Mouse (Mus musculus) intestine, embryonic 14.5 days (tissue): ENCODE data around the gene 2610318N02Rik. TPM values are rescaled to one million over a fixed set of nuclear protein-coding genes. Genes with fewer than 3 reads are reported as not detected.

Experiments used
- ATAC-seq: fragments of 200-750 bp; cut with Nextera tagmentation; replicated peaks from 2 replicates; pipeline ENCODE4 v1.8.0; 2017; ENCODE audit warnings: low read depth, moderate number of reproducible peaks, moderate TSS enrichment, moderate library complexity; ENCODE audit not compliant: low FRiP score, low TSS enrichment
- DNase-seq: peaks from one replicate; pipeline ENCODE4 v3.0.0-alpha.2; 2018; ENCODE audit warnings: low spot score
- H3K27ac ChIP-seq: fragments of 300-500 bp; sonication (generic); 2 replicates; pipeline ENCODE4 v1.5.1; 2014; ENCODE audit warnings: low read depth, mild to moderate bottlenecking, control low read depth
- H3K27me3 ChIP-seq: fragments of 300-500 bp; sonication (generic); replicated peaks from 2 replicates; pipeline ENCODE4 v1.6.1; 2014; ENCODE audit warnings: low read length, control low read depth; ENCODE audit not compliant: control insufficient read depth, insufficient read depth
- H3K36me3 ChIP-seq: fragments of 300-500 bp; sonication (generic); 2 replicates; pipeline ENCODE4 v1.6.1; 2014; ENCODE audit warnings: low read length, control low read depth; ENCODE audit not compliant: control insufficient read depth, insufficient read depth
- H3K4me1 ChIP-seq: fragments of 300-500 bp; sonication (generic); replicated peaks from 2 replicates; pipeline ENCODE4 v1.6.1; 2014; ENCODE audit warnings: low read length, control low read depth, mixed read lengths; ENCODE audit not compliant: control insufficient read depth, insufficient read depth
- H3K4me2 ChIP-seq: fragments of 300-500 bp; sonication (generic); 2 replicates; pipeline ENCODE4 v1.6.1; 2014; ENCODE audit warnings: low read length
- H3K4me3 ChIP-seq: fragments of 300-500 bp; sonication (generic); 2 replicates; pipeline ENCODE4 v1.5.1; 2014; ENCODE audit warnings: low read depth, low read length, control low read depth, mixed read lengths
- H3K9ac ChIP-seq: fragments of 300-500 bp; sonication (generic); 2 replicates; pipeline ENCODE4 v1.6.1; 2014; ENCODE audit warnings: mild to moderate bottlenecking, low read length
- H3K9me3 ChIP-seq: fragments of 300-500 bp; sonication (generic); 2 replicates; pipeline ENCODE4 v1.6.1; 2016; ENCODE audit warnings: low read length, control low read depth; ENCODE audit not compliant: control insufficient read depth
- WGBS: fragments of 180-500 bp; shearing (Covaris S2); extraction: QIAGEN DNeasy Blood & Tissue Kit; methylation state at CpG from one replicate; pipeline ENCODE4 v1.1.7; 2014; 5-methylcytosine and 5-hydroxymethylcytosine counted together
- polyA plus RNA-seq: library from polyadenylated mRNA; unstranded; fragments of >200 nt; fragmentation: Nextera tagmentation; extraction: Ambion mirVana; gene quantifications from 2 replicates; pipeline ENCODE4 v1.2.1, GENCODE M21; 2014

2610318N02Rik gene
- polyA plus RNA-seq, 1 experiment from 2014 or later: 38.5 TPM

DNA sequence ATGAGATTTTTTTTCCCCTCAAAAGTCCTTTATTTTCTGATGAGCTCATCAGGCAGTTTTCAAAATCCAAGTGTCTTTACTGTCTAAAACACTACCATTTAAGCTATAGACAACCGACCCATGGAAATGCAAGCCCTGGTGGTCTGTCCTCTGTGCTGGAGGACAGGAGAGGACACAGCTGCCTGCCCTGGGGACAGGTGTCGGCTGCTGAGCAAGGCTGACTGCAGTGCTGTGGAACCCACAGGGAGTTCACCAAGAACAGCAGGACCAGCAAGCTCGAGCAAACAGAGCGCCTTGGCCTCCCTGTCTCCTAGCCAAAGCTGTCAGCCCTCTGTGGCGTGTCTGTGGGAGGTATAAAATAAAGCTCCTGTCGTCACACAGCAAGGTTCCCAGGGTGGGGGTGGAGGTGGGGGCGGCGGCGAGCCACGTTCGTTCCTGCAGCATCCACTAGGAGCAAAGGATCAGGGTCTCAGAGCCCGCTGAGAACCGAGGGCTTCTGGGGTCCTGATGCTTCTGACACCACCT lies 38.2 kb downstream of the 2610318N02Rik start:
- Histone ChIP-seq H3K4me2 (no peak overlapping the region), H3K27me3 (no peaks in the 10 kb centered on the region), H3K27ac (no peak overlapping the region), H3K4me3 (no peak overlapping the region), H3K9me3 (no peaks in the 10 kb centered on the region), H3K9ac (no peak overlapping the region), H3K4me1 (no peaks in the 10 kb centered on the region), H3K36me3 (peaks cover 96% of the 10 kb centered on the region)
- no peak for ATAC-seq
- DNase-seq: no peak
- WGBS: 77% methylated on average over 13 of the region's 13 CpGs

GRCm38 (mm10) chr16:17086241-17086640 lies 38.7 kb downstream of the 2610318N02Rik start:
- H3K9me3 ChIP-seq: no peaks in the 10 kb centered on the region
- H3K9ac ChIP-seq: no peak overlapping the region
- H3K36me3 ChIP-seq: peaks cover 91% of the 10 kb centered on the region
- H3K4me2 ChIP-seq: no peak overlapping the region
- no peaks in the 10 kb centered on the region for H3K27me3 ChIP-seq
- ATAC-seq: no peak
- H3K4me1 ChIP-seq: no peaks in the 10 kb centered on the region
- H3K4me3 ChIP-seq: no peak overlapping the region
- no peak for DNase-seq
- 53% methylated on average over 3 of the region's 3 CpGs for WGBS
- no peak overlapping the region for H3K27ac ChIP-seq

DNA sequence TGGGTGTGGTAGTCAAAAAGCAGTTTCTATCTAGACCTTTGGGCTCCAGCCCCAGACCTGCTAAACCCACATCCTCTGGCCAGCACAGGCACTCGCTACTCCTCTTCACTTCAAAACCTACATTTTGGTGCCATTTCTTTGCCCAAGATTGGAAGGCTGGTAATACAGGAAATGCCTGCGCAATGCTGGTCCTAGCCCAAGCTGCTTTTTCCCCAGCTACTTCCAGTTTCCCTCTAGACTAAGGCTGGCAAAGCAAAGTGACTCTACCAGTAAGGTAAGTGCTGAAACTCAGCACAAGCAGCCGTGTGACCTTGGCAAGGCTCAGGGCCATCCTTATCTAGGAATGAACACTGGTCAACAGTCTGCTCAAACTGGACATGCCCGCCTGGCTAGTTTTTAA lies 39.3 kb downstream of the 2610318N02Rik start:
- ATAC-seq: no peak
- Histone ChIP-seq H3K9me3 (no peaks in the 10 kb centered on the region), H3K4me3 (no peak overlapping the region), H3K4me1 (no peaks in the 10 kb centered on the region), H3K36me3 (peaks cover 88% of the 10 kb centered on the region), H3K27me3 (no peaks in the 10 kb centered on the region), H3K27ac (no peak overlapping the region), H3K9ac (no peak overlapping the region), H3K4me2 (no peak overlapping the region)
- no peak for DNase-seq
- WGBS: 84% methylated on average over 4 of the region's 4 CpGs

- Histone ChIP-seq H3K4me1 (no peaks in the 10 kb centered on the region), H3K4me2 (no peak overlapping the region), H3K9ac (no peak overlapping the region), H3K27ac (no peak overlapping the region), H3K27me3 (no peaks in the 10 kb centered on the region), H3K4me3 (no peak overlapping the region), H3K36me3 (peaks cover 62% of the 10 kb centered on the region), H3K9me3 (no peaks in the 10 kb centered on the region)
- WGBS: 80% methylated on average over 6 of the region's 6 CpGs
- DNase-seq: no peak
- ATAC-seq: no peak
These were observed 42.7 kb downstream of the 2610318N02Rik start for GRCm38 (mm10) chr16:17082121-17082792.

GRCm38 (mm10) chr16:17078101-17078500 lies 46.9 kb downstream of the 2610318N02Rik start:
- 89% methylated on average over 7 of the region's 7 CpGs for WGBS
- no peaks in the 10 kb centered on the region for H3K27me3 ChIP-seq
- DNase-seq (no peak), ATAC-seq (no peak)
- no peak overlapping the region for H3K4me3 ChIP-seq
- H3K36me3 ChIP-seq: peaks cover 29% of the 10 kb centered on the region
- H3K9me3 ChIP-seq: peaks cover 2% of the 10 kb centered on the region; the same call in 1 of the 2 replicates
- H3K27ac ChIP-seq: no peak overlapping the region
- no peaks in the 10 kb centered on the region for H3K4me1 ChIP-seq
- H3K9ac ChIP-seq: no peak overlapping the region
- H3K4me2 ChIP-seq: no peak overlapping the region

- no peak overlapping the region for H3K9ac ChIP-seq
- H3K4me2 ChIP-seq: no peak overlapping the region
- DNase-seq (no peak), ATAC-seq (no peak)
- no peaks in the 10 kb centered on the region for H3K27me3 ChIP-seq
- H3K27ac ChIP-seq: no peak overlapping the region
- H3K4me3 ChIP-seq: no peak overlapping the region
- no peaks in the 10 kb centered on the region for H3K4me1 ChIP-seq
- H3K9me3 ChIP-seq: peaks cover 2% of the 10 kb centered on the region; the same call in 1 of the 2 replicates
- peaks cover 19% of the 10 kb centered on the region for H3K36me3 ChIP-seq
These were observed 48.1 kb downstream of the 2610318N02Rik start for GRCm38 (mm10) chr16:17076869-17077268.

DNA sequence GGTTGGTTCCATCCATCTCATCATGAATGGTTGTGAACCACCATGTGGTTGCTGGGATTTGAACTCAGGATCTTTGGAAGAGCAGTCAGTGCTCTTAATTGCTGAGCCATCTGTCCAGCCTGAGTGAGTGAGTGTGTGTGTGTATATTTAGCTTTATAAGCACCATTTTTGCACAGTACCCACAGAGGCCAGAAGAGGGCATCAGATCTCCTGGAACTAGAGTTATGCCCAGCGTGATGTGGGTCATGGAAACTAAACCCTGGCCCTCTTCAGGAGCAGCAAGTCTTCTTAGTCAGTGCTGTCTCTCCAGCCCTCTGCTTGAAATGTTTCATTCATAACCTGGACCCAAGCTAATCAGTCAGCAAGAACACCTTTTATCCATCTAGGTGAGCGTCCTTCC lies 48.7 kb downstream of the 2610318N02Rik start:
- Histone ChIP-seq H3K9ac (no peak overlapping the region), H3K27ac (no peak overlapping the region), H3K4me1 (no peaks in the 10 kb centered on the region), H3K4me2 (no peak overlapping the region), H3K9me3 (peaks cover 2% of the 10 kb centered on the region; the same call in 1 of the 2 replicates), H3K27me3 (no peaks in the 10 kb centered on the region), H3K4me3 (no peak overlapping the region), H3K36me3 (peaks cover 19% of the 10 kb centered on the region)
- 92% methylated on average over 2 of the region's 2 CpGs for WGBS
- ATAC-seq: no peak
- DNase-seq: no peak

- H3K4me2 ChIP-seq: no peak overlapping the region
- H3K9me3 ChIP-seq: peaks cover 2% of the 10 kb centered on the region; the same call in 1 of the 2 replicates
- no peaks in the 10 kb centered on the region for H3K27me3 ChIP-seq
- DNase-seq (no peak), ATAC-seq (no peak)
- peaks cover 14% of the 10 kb centered on the region for H3K36me3 ChIP-seq
- H3K4me1 ChIP-seq: 0 out of 2 replicates have a peak, but pooled peaks cover 8% of the 10 kb centered on the region
- no peak overlapping the region for H3K4me3 ChIP-seq
- no peak overlapping the region for H3K9ac ChIP-seq
- H3K27ac ChIP-seq: no peak overlapping the region
- 92% methylated on average over 7 of the region's 7 CpGs for WGBS
These were observed 52.0 kb downstream of the 2610318N02Rik start for GRCm38 (mm10) chr16:17073000-17073399.

DNA sequence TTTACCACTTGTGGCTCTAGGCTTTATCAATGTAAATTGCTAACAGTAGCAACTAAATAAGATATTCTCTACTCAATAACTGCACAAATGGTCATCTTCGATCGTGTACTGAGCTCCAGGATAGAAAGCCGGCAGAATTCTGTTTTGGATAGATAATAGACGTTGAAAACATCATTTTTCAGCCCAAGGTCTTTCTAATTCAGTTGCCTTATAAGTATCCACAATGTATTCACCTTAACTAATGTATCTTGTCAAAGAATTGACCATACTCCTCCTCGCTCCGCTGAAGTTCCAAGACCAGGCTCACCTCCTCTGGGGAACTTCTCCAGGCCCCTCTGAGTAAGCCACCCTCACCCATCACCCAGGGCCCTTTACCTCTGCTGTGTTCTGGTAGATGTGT lies 54.3 kb downstream of the 2610318N02Rik start:
- Histone ChIP-seq H3K4me1 (0 out of 2 replicates have a peak, but pooled peaks cover 8% of the 10 kb centered on the region), H3K4me2 (peak overlapping the region; percentile 57), H3K27me3 (no peaks in the 10 kb centered on the region), H3K27ac (no peak overlapping the region), H3K9ac (peak overlapping the region; percentile 77), H3K9me3 (peaks cover 2% of the 10 kb centered on the region; the same call in 1 of the 2 replicates), H3K36me3 (peaks cover 9% of the 10 kb centered on the region; the same call in 1 of the 2 replicates), H3K4me3 (peak overlapping the region; percentile 68)
- 43% methylated on average over 6 of the region's 6 CpGs for WGBS
- no peak for DNase-seq
- no peak for ATAC-seq
